ENCODE assay signal across 8 mouse cellular contexts in the genomic region with DNA sequence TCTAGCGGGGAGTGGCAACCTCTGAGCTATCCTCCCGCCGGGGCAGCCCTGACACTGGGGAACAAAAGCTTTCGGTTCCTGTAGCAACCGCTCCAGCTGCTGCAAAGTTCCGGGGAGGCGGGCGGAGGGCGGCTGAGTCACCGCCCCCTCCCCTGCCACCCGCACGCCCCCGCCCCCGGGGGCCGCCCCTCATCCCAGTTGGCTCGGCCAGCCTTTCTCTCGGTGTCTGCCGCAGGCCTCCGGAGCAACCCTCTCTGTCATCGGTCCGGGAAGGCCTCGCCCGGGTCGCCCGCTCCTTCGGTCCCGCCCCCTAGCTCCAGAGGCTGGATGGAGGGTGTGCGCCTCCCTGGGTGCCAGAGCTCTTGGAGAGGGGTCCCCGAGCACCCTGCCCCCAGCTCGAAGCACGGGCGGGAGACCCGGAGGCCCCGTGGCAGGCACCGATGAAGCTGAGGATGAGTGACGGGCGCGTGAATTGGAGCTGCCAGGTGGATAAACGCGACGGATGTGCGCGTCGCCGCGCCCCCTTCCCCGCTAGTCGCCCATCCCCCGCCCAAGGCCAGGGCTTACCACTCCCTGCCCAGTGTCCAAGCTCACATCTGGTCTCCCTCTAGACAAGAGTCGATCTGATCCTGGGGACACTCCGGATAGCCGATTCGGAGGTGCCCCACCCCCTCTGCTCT. TPM values are rescaled to one million over a fixed set of nuclear protein-coding genes. Genes with fewer than 3 reads are reported as not detected.
DNase-seq lines count a peak whose midpoint lies in the region; ATAC-seq and TF ChIP-seq lines count a peak whose summit lies in the region.

No protein-coding gene starts in this region.

- H3K4me3 ChIP-seq in kidney, embryonic 16.5 days (ENCODE audit: low read length): peak overlapping the region; percentile 57
- peak overlapping the region; percentile 47 for H3K4me3 ChIP-seq in small intestine, adult 2 months (ENCODE audit: low read depth, low read length)

- ATAC-seq in kidney, embryonic 16.5 days (ENCODE audit: low FRiP score, low TSS enrichment): peak; percentile 20; the same call in 1 of the 2 replicates

- under 1% methylated on average over 49 of the region's 53 CpGs for WGBS in kidney, embryonic 16.5 days
- WGBS in small intestine, adult 2 months: under 1% methylated on average over 50 of the region's 53 CpGs

- peak overlapping the region; percentile 81 for H3K4me2 ChIP-seq in kidney, embryonic 16.5 days (replicated peaks; ENCODE audit: low read depth, low read length)

- no peak overlapping the region for H3K27ac ChIP-seq in kidney, embryonic 16.5 days (ENCODE audit: low read length)
- H3K27ac ChIP-seq in small intestine, adult 2 months (ENCODE audit: insufficient read depth, low read depth, low read length): no peak overlapping the region

- no peaks in the 10 kb centered on the region for H3K9me3 ChIP-seq in kidney, embryonic 16.5 days (ENCODE audit: low read length)

- peaks cover 49% of the 10 kb centered on the region for H3K27me3 ChIP-seq in kidney, embryonic 16.5 days (ENCODE audit: insufficient read depth, low read length)
- H3K27me3 ChIP-seq in small intestine, adult 2 months (ENCODE audit: control insufficient read depth, insufficient read depth, low read length): peaks cover 58% of the 10 kb centered on the region

- TF ChIP-seq POLR2A in small intestine, adult 2 months (IDR thresholded peaks at IDR 0.05; ENCODE audit: low read depth, low read length): no peak

- H3K4me1 ChIP-seq in kidney, embryonic 16.5 days (ENCODE audit: insufficient read depth, low read length): peaks cover 35% of the 10 kb centered on the region
- H3K4me1 ChIP-seq in small intestine, adult 2 months (ENCODE audit: control insufficient read depth, insufficient read depth, insufficient read length, low read length): peaks cover 12% of the 10 kb centered on the region; the same call in 1 of the 2 replicates

- DNase-seq in left cerebral cortex, postnatal 4 days: peak; percentile 66
- no peak for DNase-seq in left cerebral cortex, postnatal 25 days (ENCODE audit: low spot score in 2 of 2)
- DNase-seq in brain, adult 2 months (ENCODE audit: low read depth, low spot score): peak; percentile 43
- DNase-seq in heart, adult 9 months (ENCODE audit: low spot score in 2 of 2): peak; percentile 13 to 30
- peak; percentile 43 for DNase-seq in lung, postnatal 36 days
- DNase-seq in layer of hippocampus, postnatal 25 days (ENCODE audit: extremely low spot score in 1 of 2, low spot score in 1 of 2): no peak

- intact Hi-C loops in left cerebral cortex, postnatal 4 days (cut with DNase I): no loop called here
- intact Hi-C loops in left cerebral cortex, postnatal 25 days (cut with DNase I): no loop called here

- H3K9ac ChIP-seq in kidney, embryonic 16.5 days (replicated peaks; ENCODE audit: low read length): peak overlapping the region; percentile 65

- no peak for TF ChIP-seq CTCF in small intestine, adult 2 months (IDR thresholded peaks at IDR 0.05; ENCODE audit: extremely low read depth, insufficient read length, insufficient replicate concordance, low read depth, low read length)

- no peaks in the 10 kb centered on the region for H3K36me3 ChIP-seq in kidney, embryonic 16.5 days (ENCODE audit: insufficient read depth, low read length)
- no peaks in the 10 kb centered on the region for H3K36me3 ChIP-seq in small intestine, adult 2 months (ENCODE audit: control insufficient read depth, insufficient read depth, low read length)

RNA-seq across cellular contexts. Expression of gene Adgrb2, which starts 3.3 kb away (rescaled TPM):
- 100 to 1,000 TPM; 235 to 263 TPM for total RNA-seq in left cerebral cortex, postnatal 4 days (2021)
- total RNA-seq in left cerebral cortex, postnatal 25 days (2021): 100 to 1,000 TPM; 377 to 394 TPM
- 1.7 and 3.2 TPM in 2 replicates for polyA plus RNA-seq in kidney, embryonic 16.5 days (2015; fragmentation: Nextera tagmentation; extraction: Ambion mirVana)
- polyA plus RNA-seq in small intestine, adult 2 months (2012; rRNA removed): 1.7 and 2.3 TPM in 2 replicates
- total RNA-seq in layer of hippocampus, postnatal 25 days (2021): 100 to 1,000 TPM; 516 to 583 TPM

RNA-seq across cellular contexts. Expression of gene Spocd1, which starts 58.9 kb away (rescaled TPM):
- under 1 TPM in 1 of 2 experiments, not detected in 1; 0.24 TPM for total RNA-seq in left cerebral cortex, postnatal 4 days (2021)
- total RNA-seq in left cerebral cortex, postnatal 25 days (2021): under 1 TPM; 0.37 TPM
- polyA plus RNA-seq in kidney, embryonic 16.5 days (2015; fragmentation: Nextera tagmentation; extraction: Ambion mirVana): 0.32 TPM in 1 of 2 replicates, not detected in the other
- not detected in 2 replicates for polyA plus RNA-seq in small intestine, adult 2 months (2012; rRNA removed)
- total RNA-seq in layer of hippocampus, postnatal 25 days (2021): under 1 TPM; 0.30 to 0.35 TPM

RNA-seq across cellular contexts. Expression of gene Col16a1, which starts 59.7 kb away (rescaled TPM):
- total RNA-seq in left cerebral cortex, postnatal 4 days (2021): 10 to 100 TPM; 19.5 to 24.1 TPM
- total RNA-seq in left cerebral cortex, postnatal 25 days (2021): 10 to 100 TPM; 15.1 to 15.7 TPM
- 41.2 and 48.8 TPM in 2 replicates for polyA plus RNA-seq in kidney, embryonic 16.5 days (2015; fragmentation: Nextera tagmentation; extraction: Ambion mirVana)
- 6.9 and 8.2 TPM in 2 replicates for polyA plus RNA-seq in small intestine, adult 2 months (2012; rRNA removed)
- 10 to 100 TPM in 1 of 2 experiments, 1 to 10 TPM in 1; 8.8 to 10.5 TPM for total RNA-seq in layer of hippocampus, postnatal 25 days (2021)

Comparison
In these comparisons a context has a peak if more than half of its experiments do, and no peak if none do; other contexts are left out.
1. DNase-seq: peak in left cerebral cortex, postnatal 4 days (single experiment), brain, adult 2 months (single experiment), heart, adult 9 months (2 of 2) and lung, postnatal 36 days (single experiment); none in left cerebral cortex, postnatal 25 days (0 of 2) and layer of hippocampus, postnatal 25 days (0 of 2).